Mouse (Mus musculus) forebrain, embryonic 11.5 days (tissue): ENCODE results near the gene Gapvd1. TPM values are rescaled to one million over a fixed set of nuclear protein-coding genes. Genes with fewer than 3 reads are reported as not detected.

Source experiments
- ATAC-seq: fragments of 200-750 bp; cut with Nextera tagmentation; replicated peaks from 2 replicates; pipeline ENCODE4 v1.8.0; 2017; ENCODE audit warnings: moderate TSS enrichment; ENCODE audit not compliant: low FRiP score
- DNase-seq: peaks from one replicate; pipeline ENCODE4 v3.0.0-alpha.2; 2017; ENCODE audit warnings: low spot score
- H3K27ac ChIP-seq: fragments of 300-500 bp; sonication (generic); 2 replicates; pipeline ENCODE4 v1.5.1; 2014; ENCODE audit warnings: low read depth, low read length
- H3K27me3 ChIP-seq: fragments of 300-500 bp; sonication (generic); 2 replicates; pipeline ENCODE4 v1.6.1; 2014; ENCODE audit warnings: mild to moderate bottlenecking, low read length, mixed read lengths; ENCODE audit not compliant: control insufficient read depth, insufficient read depth
- H3K36me3 ChIP-seq: fragments of 300-500 bp; sonication (generic); 2 replicates; pipeline ENCODE4 v1.6.1; 2014; ENCODE audit warnings: mild to moderate bottlenecking, low read length, moderate library complexity, mixed read lengths; ENCODE audit not compliant: control insufficient read depth, insufficient read depth
- H3K4me1 ChIP-seq: fragments of 300-500 bp; sonication (generic); replicated peaks from 2 replicates; pipeline ENCODE4 v1.6.1; 2014; ENCODE audit warnings: low read length, mixed read lengths; ENCODE audit not compliant: control insufficient read depth, insufficient read depth
- H3K4me2 ChIP-seq: fragments of 300-500 bp; sonication (generic); 2 replicates; pipeline ENCODE4 v1.6.1; 2014; ENCODE audit warnings: low read depth, mild to moderate bottlenecking, low read length, moderate library complexity, mixed read lengths; ENCODE audit not compliant: severe bottlenecking
- H3K4me3 ChIP-seq: fragments of 300-500 bp; sonication (generic); 2 replicates; pipeline ENCODE4 v1.5.1; 2014; ENCODE audit warnings: low read depth, low read length
- H3K9ac ChIP-seq: fragments of 300-500 bp; sonication (generic); 2 replicates; pipeline ENCODE4 v1.6.1; 2014; ENCODE audit warnings: low read length
- H3K9me3 ChIP-seq: fragments of 300-500 bp; sonication (generic); 2 replicates; pipeline ENCODE4 v1.6.1; 2016; ENCODE audit warnings: low read length, mixed read lengths; ENCODE audit not compliant: control insufficient read depth
- WGBS: fragments of 180-500 bp; shearing (Covaris S2); extraction: QIAGEN DNeasy Blood & Tissue Kit; methylation state at CpG from one replicate; pipeline ENCODE4 v1.1.7; 2014; 5-methylcytosine and 5-hydroxymethylcytosine counted together
- polyA plus RNA-seq: library from polyadenylated mRNA; unstranded; fragments of >200 nt; fragmentation: Nextera tagmentation; extraction: Ambion mirVana; gene quantifications from 2 replicates; pipeline ENCODE4 v1.2.1, GENCODE M21; 2014

Gapvd1 gene
- polyA plus RNA-seq, 1 experiment from 2014 or later = 106 TPM

DNA sequence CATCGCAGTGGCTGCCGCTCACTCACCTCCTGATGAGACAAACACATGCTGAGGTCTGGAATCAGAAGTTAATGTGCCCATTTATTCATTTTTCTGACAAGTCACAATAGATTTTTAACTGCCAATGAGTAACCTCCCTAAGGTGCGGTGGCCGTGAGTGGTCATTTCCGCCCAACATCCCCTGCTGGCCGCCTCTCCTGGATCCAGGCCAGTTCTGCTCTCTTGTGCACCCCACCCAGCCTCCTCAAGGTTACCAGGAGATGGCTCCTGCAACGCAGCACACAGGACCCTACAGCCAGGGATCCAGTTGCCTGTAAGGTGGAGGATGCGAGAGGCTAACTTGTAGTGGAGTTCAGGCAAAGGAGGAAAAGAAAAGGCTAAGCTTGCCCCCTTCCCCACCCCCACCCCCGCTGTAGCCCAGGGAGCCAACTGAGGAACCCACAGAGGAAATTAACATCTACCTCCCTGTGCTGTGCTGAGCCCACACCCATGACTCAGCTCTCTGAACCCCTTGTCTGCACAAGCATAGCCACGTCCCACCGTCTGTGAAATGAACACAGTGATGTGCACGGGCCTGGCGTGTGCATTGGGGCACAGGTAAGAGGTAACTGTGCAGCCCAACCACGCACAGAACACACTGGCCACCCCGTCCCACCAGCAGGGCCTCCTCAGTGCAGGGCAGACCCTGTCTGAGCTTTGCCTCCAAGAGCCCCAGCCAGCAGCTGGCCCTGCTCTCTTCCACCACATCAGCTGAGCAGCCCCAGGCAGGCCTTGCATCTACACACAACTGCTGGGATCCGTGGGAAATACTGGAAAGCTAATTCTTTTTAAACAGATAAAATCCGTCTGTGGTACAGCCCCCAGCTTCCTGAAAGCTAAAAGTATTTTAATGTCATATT lies 127.5 kb downstream of the Gapvd1 start:
- H3K27ac ChIP-seq = no peak overlapping the region

More for the DNA sequence above, 127.5 kb downstream of the Gapvd1 start:
- Histone ChIP-seq H3K27me3 (no peaks in the 10 kb centered on the region), H3K36me3 (no peaks in the 10 kb centered on the region), H3K9ac (no peak overlapping the region), H3K4me3 (no peak overlapping the region), H3K4me2 (no peak overlapping the region), H3K9me3 (no peaks in the 10 kb centered on the region), H3K4me1 (no peaks in the 10 kb centered on the region)
- no peak for ATAC-seq
- 75% methylated on average over 17 of the region's 17 CpGs for WGBS
- no peak for DNase-seq

Other genes with a start within 250 kb of the Gapvd1 start
- 731 and 789 TPM in 2 replicates for gene Hspa5, start 16.7 kb upstream of the Gapvd1 start, polyA plus RNA-seq
- 29.9 and 33.7 TPM in 2 replicates for gene Rabepk, start 44.7 kb upstream of the Gapvd1 start, polyA plus RNA-seq
- 81.2 and 82.4 TPM in 2 replicates for gene Fbxw2, start 71.1 kb upstream of the Gapvd1 start, polyA plus RNA-seq
- gene Gm34653, start 77.8 kb upstream of the Gapvd1 start, polyA plus RNA-seq = not detected in 2 replicates
- not detected in 2 replicates for gene Cutal, start 119.2 kb upstream of the Gapvd1 start, polyA plus RNA-seq
- 117 and 127 TPM in 2 replicates for gene Psmd5, start 119.7 kb upstream of the Gapvd1 start, polyA plus RNA-seq
- gene Phf19, start 158.8 kb upstream of the Gapvd1 start, polyA plus RNA-seq = 4.4 and 6.5 TPM in 2 replicates
- 0.33 and 0.37 TPM in 2 replicates for gene Traf1, start 206.5 kb upstream of the Gapvd1 start, polyA plus RNA-seq